22 mouse cellular contexts compared by ENCODE assay signal in the genomic region with DNA sequence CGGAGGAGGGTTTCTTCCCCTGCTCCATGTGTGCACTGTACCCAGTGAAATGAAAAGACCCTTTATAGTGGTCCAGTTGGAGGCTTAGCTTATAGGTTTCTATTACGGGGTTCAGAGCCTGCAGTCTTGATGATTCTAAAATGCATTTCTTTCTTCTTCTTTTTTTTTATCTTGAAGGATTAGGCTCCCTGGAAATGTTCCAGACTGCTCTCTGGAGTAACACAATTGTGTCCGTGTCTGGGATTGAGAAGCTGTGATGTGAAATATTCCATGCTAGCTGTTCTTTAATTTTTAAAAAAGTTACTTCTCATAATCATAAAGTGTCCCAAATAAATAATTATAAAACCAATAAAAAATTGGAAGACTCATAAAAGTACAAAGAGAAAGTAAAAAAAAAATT. TPM values are rescaled to one million over a fixed set of nuclear protein-coding genes. Genes with fewer than 3 reads are reported as not detected.
A peak's percentile ranks its signal among the peaks of the same experiment; 100 is the strongest.
DNase-seq lines count a peak whose midpoint lies in the region; ATAC-seq and TF ChIP-seq lines count a peak whose summit lies in the region.
"Had no signal": no experiment of that assay in that cellular context is flagged by ENCODE, and none has a peak within 500 bp of the region (broad histone marks: within the 10 kb centered on the region; RNA-seq: fewer than 3 reads in every experiment).

No protein-coding gene starts in this region.

- H3K9me3 ChIP-seq in lung, embryonic 16.5 days (ENCODE audit: control insufficient read depth, low read length): no peaks in the 10 kb centered on the region
- H3K9me3 ChIP-seq: embryonic facial prominence, embryonic 13.5 days; embryonic facial prominence, embryonic 15.5 days; forebrain, embryonic 10.5 days; forebrain, embryonic 12.5 days had no signal

- peak; percentile 59; the same call in 1 of the 2 replicates for ATAC-seq in lung, embryonic 16.5 days (ENCODE audit: low read depth)
- ATAC-seq: forebrain, embryonic 14.5 days; forebrain, embryonic 16.5 days had no signal

- DNase-seq in lung, postnatal 4 days: no peak
- peak; percentile 37 for DNase-seq in lung, postnatal 10 days
- no peak for DNase-seq in lung, adult 2 months
- DNase-seq: adrenal gland, adult 2 months; adrenal gland, postnatal 10 days; adrenal gland, postnatal 25 days; cerebellum, adult 11 months; cerebellum, adult 18-20 months; cerebellum, adult 8-10 months; cerebellum, adult 9-11 months; cerebellum, postnatal 14 days; cerebellum, postnatal 36 days; embryo, embryonic 11 days had no signal

- peaks cover 19% of the 10 kb centered on the region for H3K27me3 ChIP-seq in lung, embryonic 16.5 days (ENCODE audit: control insufficient read depth, insufficient read depth, low read depth, low read length)
- H3K27me3 ChIP-seq: embryonic facial prominence, embryonic 13.5 days; embryonic facial prominence, embryonic 15.5 days; forebrain, embryonic 12.5 days had no signal

- H3K9ac ChIP-seq in lung, embryonic 16.5 days (ENCODE audit: low read length): no peak overlapping the region
- H3K9ac ChIP-seq: embryonic facial prominence, embryonic 13.5 days; embryonic facial prominence, embryonic 15.5 days; forebrain, embryonic 12.5 days had no signal

- TF ChIP-seq POLR2A in lung, adult 2 months (IDR thresholded peaks at IDR 0.05; ENCODE audit: borderline replicate concordance, extremely low read depth, low read depth, low read length): no peak

- H3K4me3 ChIP-seq in lung, embryonic 16.5 days (ENCODE audit: low read length): no peak overlapping the region
- H3K4me3 ChIP-seq in lung, adult 2 months (replicated peaks; ENCODE audit: extremely low read depth, low read depth, low read length): no peak overlapping the region
- H3K4me3 ChIP-seq: embryonic facial prominence, embryonic 13.5 days; embryonic facial prominence, embryonic 15.5 days; erythroblast, embryonic 14.5 days; forebrain, embryonic 10.5 days; forebrain, embryonic 12.5 days had no signal

- H3K36me3 ChIP-seq in lung, embryonic 16.5 days (ENCODE audit: control insufficient read depth, insufficient read depth, low read length): no peaks in the 10 kb centered on the region
- H3K36me3 ChIP-seq: embryonic facial prominence, embryonic 13.5 days; embryonic facial prominence, embryonic 15.5 days; forebrain, embryonic 10.5 days; forebrain, embryonic 12.5 days had no signal

- no peak overlapping the region for H3K27ac ChIP-seq in lung, embryonic 16.5 days (ENCODE audit: low read length)
- H3K27ac ChIP-seq: embryonic facial prominence, embryonic 13.5 days; embryonic facial prominence, embryonic 15.5 days; forebrain, embryonic 10.5 days; forebrain, embryonic 12.5 days had no signal

- no peaks in the 10 kb centered on the region; the same call in 1 of the 2 replicates for H3K4me1 ChIP-seq in lung, embryonic 16.5 days (replicated peaks; ENCODE audit: control insufficient read depth, insufficient read depth, low read length)
- H3K4me1 ChIP-seq in lung, adult 2 months (ENCODE audit: control insufficient read depth, insufficient read depth, low read length): no peaks in the 10 kb centered on the region
- H3K4me1 ChIP-seq: embryonic facial prominence, embryonic 13.5 days; embryonic facial prominence, embryonic 15.5 days; forebrain, embryonic 10.5 days; forebrain, embryonic 12.5 days had no signal

- H3K4me2 ChIP-seq in lung, embryonic 16.5 days (ENCODE audit: low read depth, low read length): no peak overlapping the region
- H3K4me2 ChIP-seq: embryonic facial prominence, embryonic 13.5 days; embryonic facial prominence, embryonic 15.5 days; forebrain, embryonic 12.5 days had no signal

- 37% methylated on average over 3 of the region's 3 CpGs for WGBS in lung, embryonic 16.5 days
- 62% methylated on average over 3 of the region's 3 CpGs for WGBS in lung, adult 2 months

- no peak for TF ChIP-seq CTCF in lung, adult 2 months (IDR thresholded peaks at IDR 0.05; ENCODE audit: insufficient read depth, low read length)

RNA-seq across cellular contexts. Expression of gene Rxrg, which starts 26.9 kb away (rescaled TPM):
- polyA plus RNA-seq in lung, embryonic 16.5 days (2015; fragmentation: Nextera tagmentation; extraction: Ambion mirVana): 0.67 and 0.91 TPM in 2 replicates
- polyA plus RNA-seq in lung, adult 2 months (2012; rRNA removed): 1.7 and 4.0 TPM in 2 replicates
- polyA plus RNA-seq: C2C12; erythroblast, embryonic 14.5 days had no signal
